Mouse (Mus musculus) liver, postnatal 0 days (tissue): ENCODE results near the gene Rab10. TPM values are rescaled to one million over a fixed set of nuclear protein-coding genes. Genes with fewer than 3 reads are reported as not detected.

Experiments
- ATAC-seq: fragments of 200-750 bp; cut with Nextera tagmentation; 2 replicates; pipeline ENCODE4 v1.8.0; 2017; ENCODE audit warnings: mild to moderate bottlenecking, moderate library complexity
- DNase-seq: peaks from one replicate; pipeline ENCODE4 v3.0.0-alpha.2; 2016
- H3K27ac ChIP-seq: fragments of 300-500 bp; sonication (generic); 2 replicates; pipeline ENCODE4 v1.5.1; 2014; ENCODE audit warnings: antibody characterized with exemption, moderate library complexity, mild to moderate bottlenecking, low read depth
- H3K27me3 ChIP-seq: fragments of 300-500 bp; sonication (generic); 2 replicates; pipeline ENCODE4 v1.6.1; 2014; ENCODE audit warnings: low read length, control low read depth, mixed read lengths; ENCODE audit not compliant: insufficient read depth
- H3K36me3 ChIP-seq: fragments of 300-500 bp; sonication (generic); replicated peaks from 2 replicates; pipeline ENCODE4 v1.6.1; 2014; ENCODE audit warnings: mild to moderate bottlenecking, control low read depth, low read length, moderate library complexity, mixed read lengths; ENCODE audit not compliant: insufficient read depth
- H3K4me1 ChIP-seq: fragments of 300-500 bp; sonication (generic); 2 replicates; pipeline ENCODE4 v1.6.1; 2014; ENCODE audit warnings: antibody characterized with exemption, mild to moderate bottlenecking, control low read depth; ENCODE audit not compliant: insufficient read depth
- H3K4me2 ChIP-seq: fragments of 300-500 bp; sonication (generic); 2 replicates; pipeline ENCODE4 v1.6.1; 2014; ENCODE audit warnings: low read depth, mild to moderate bottlenecking, low read length, moderate library complexity, mixed read lengths
- H3K4me3 ChIP-seq: fragments of 300-500 bp; sonication (generic); 2 replicates; pipeline ENCODE4 v1.5.1; 2014; ENCODE audit warnings: low read depth, low read length
- H3K9ac ChIP-seq: fragments of 300-500 bp; sonication (generic); replicated peaks from 2 replicates; pipeline ENCODE4 v1.6.1; 2014; ENCODE audit warnings: mild to moderate bottlenecking, moderate library complexity
- H3K9me3 ChIP-seq: fragments of 300-500 bp; sonication (generic); 2 replicates; pipeline ENCODE4 v1.6.1; 2016; ENCODE audit warnings: mild to moderate bottlenecking, control low read depth, low read length, mixed read lengths
- CTCF ChIP-seq: sonication (generic); IDR thresholded peaks from 2 replicates; pipeline ENCODE4 v1.5.1; 2016; ENCODE audit warnings: antibody characterized with exemption, low read depth
- EP300 ChIP-seq: IDR thresholded peaks from 2 replicates; pipeline ENCODE4 v1.6.1; 2016; ENCODE audit warnings: antibody characterized with exemption, low read depth, mild to moderate bottlenecking
- WGBS: fragments of 180-500 bp; shearing (Covaris S2); extraction: QIAGEN DNeasy Blood & Tissue Kit; methylation state at CpG from one replicate; pipeline ENCODE4 v1.1.7; 2014; ENCODE audit not compliant: insufficient replicate concordance; 5-methylcytosine and 5-hydroxymethylcytosine counted together
- polyA plus RNA-seq: library from polyadenylated mRNA; unstranded; fragments of >200 nt; fragmentation: Nextera tagmentation; extraction: Ambion mirVana; gene quantifications from 2 replicates; pipeline ENCODE4 v1.2.1, GENCODE M21; 2015

Gene Rab10
- polyA plus RNA-seq, 1 experiment from 2014 or later, result 31.6 TPM

GRCm38 (mm10) chr12:3323241-3323640 lies 13.5 kb upstream of the Rab10 start:
- no peak for DNase-seq
- 66% methylated on average over 6 of the region's 6 CpGs for WGBS

GRCm38 (mm10) chr12:3319377-3319776 lies 9.6 kb upstream of the Rab10 start:
- Histone ChIP-seq H3K4me2 (no peak overlapping the region), H3K27ac (no peak overlapping the region), H3K4me3 (no peak overlapping the region), H3K9me3 (no peaks in the 10 kb centered on the region), H3K9ac (no peak overlapping the region), H3K4me1 (no peaks in the 10 kb centered on the region), H3K27me3 (no peaks in the 10 kb centered on the region), H3K36me3 (no peaks in the 10 kb centered on the region)
- DNase-seq, result no peak
- TF ChIP-seq EP300, result no peak
- no peak for TF ChIP-seq CTCF
- ATAC-seq, result no peak
- 64% methylated on average over 4 of the region's 4 CpGs for WGBS

More at GRCm38 (mm10) chr12:3323241-3323640, 13.5 kb upstream of the Rab10 start:
- Histone ChIP-seq H3K4me2 (no peak overlapping the region), H3K4me3 (no peak overlapping the region), H3K9me3 (no peaks in the 10 kb centered on the region), H3K36me3 (no peaks in the 10 kb centered on the region), H3K4me1 (no peaks in the 10 kb centered on the region), H3K9ac (no peak overlapping the region), H3K27me3 (no peaks in the 10 kb centered on the region), H3K27ac (no peak overlapping the region)
- no peak for TF ChIP-seq EP300
- TF ChIP-seq CTCF, result no peak
- no peak for ATAC-seq

- Histone ChIP-seq H3K9ac (no peak overlapping the region), H3K27me3 (no peaks in the 10 kb centered on the region), H3K4me3 (no peak overlapping the region), H3K4me2 (no peak overlapping the region), H3K9me3 (no peaks in the 10 kb centered on the region), H3K4me1 (no peaks in the 10 kb centered on the region), H3K27ac (no peak overlapping the region), H3K36me3 (no peaks in the 10 kb centered on the region)
- TF ChIP-seq CTCF (no peak), EP300 (no peak)
- WGBS, result 65% methylated on average over 3 of the region's 3 CpGs
- ATAC-seq (no peak), DNase-seq (no peak)
Observed at GRCm38 (mm10) chr12:3316937-3317336, 7.2 kb upstream of the Rab10 start.

- no peak overlapping the region for H3K4me3 ChIP-seq
- H3K36me3 ChIP-seq, result no peaks in the 10 kb centered on the region
- H3K9ac ChIP-seq, result no peak overlapping the region
- no peak overlapping the region for H3K4me2 ChIP-seq
- H3K27ac ChIP-seq, result no peak overlapping the region
- ATAC-seq (no peak), DNase-seq (no peak)
- no peaks in the 10 kb centered on the region for H3K4me1 ChIP-seq
- WGBS, result 46% methylated on average over 2 of the region's 2 CpGs
- H3K9me3 ChIP-seq, result no peaks in the 10 kb centered on the region
- TF ChIP-seq CTCF (no peak), EP300 (no peak)
- no peaks in the 10 kb centered on the region for H3K27me3 ChIP-seq
Observed at GRCm38 (mm10) chr12:3316083-3316482, 6.3 kb upstream of the Rab10 start.

- ATAC-seq (no peak), DNase-seq (no peak)
- no peak for TF ChIP-seq CTCF
- no peak for TF ChIP-seq EP300
- H3K4me1 ChIP-seq, result peaks cover 5% of the 10 kb centered on the region; the same call in 1 of the 2 replicates
- no peaks in the 10 kb centered on the region for H3K9me3 ChIP-seq
- H3K27me3 ChIP-seq, result no peaks in the 10 kb centered on the region
- no peak overlapping the region for H3K27ac ChIP-seq
- no peak overlapping the region for H3K9ac ChIP-seq
- no peak overlapping the region for H3K4me3 ChIP-seq
- 69% methylated on average over 3 of the region's 3 CpGs for WGBS
- H3K36me3 ChIP-seq, result no peaks in the 10 kb centered on the region
- no peak overlapping the region for H3K4me2 ChIP-seq
Observed at GRCm38 (mm10) chr12:3312886-3313285, 3.1 kb upstream of the Rab10 start.

GRCm38 (mm10) chr12:3310321-3310692 lies 538 bp upstream of the Rab10 start:
- Histone ChIP-seq H3K4me2 (peak overlapping the region; percentile 94), H3K9me3 (no peaks in the 10 kb centered on the region), H3K36me3 (no peaks in the 10 kb centered on the region; the same call in 1 of the 2 replicates), H3K4me3 (peak overlapping the region; percentile 87), H3K27ac (peak overlapping the region; percentile 94), H3K27me3 (no peaks in the 10 kb centered on the region), H3K4me1 (peaks cover 13% of the 10 kb centered on the region; the same call in 1 of the 2 replicates), H3K9ac (peak overlapping the region; percentile 81)
- under 1% methylated on average over 15 of the region's 15 CpGs for WGBS
- TF ChIP-seq EP300 (no peak), CTCF (no peak)
- ATAC-seq (no peak; the same call in 1 of the 2 replicates), DNase-seq (no peak)
